ENCODE assay signal across 9 mouse cellular contexts in genomic region chr2:20899301-20899700, GRCm38 (mm10).
A peak's percentile ranks its signal among the peaks of the same experiment; 100 is the strongest.
DNase-seq lines count a peak whose midpoint lies in the region; ATAC-seq lines count a peak whose summit lies in the region.
"Had no signal": no experiment of that assay in that cellular context is flagged by ENCODE, and none has a peak within 500 bp of the region (broad histone marks: within the 10 kb centered on the region; RNA-seq: fewer than 3 reads in every experiment).

No protein-coding gene starts in this region.

- WGBS in kidney, embryonic 14.5 days, result 30% methylated on average over 9 of the region's 9 CpGs
- 74% methylated on average over 9 of the region's 9 CpGs for WGBS in midbrain, embryonic 16.5 days

- H3K9me3 ChIP-seq in kidney, embryonic 14.5 days (ENCODE audit: control insufficient read depth, low read length), result no peaks in the 10 kb centered on the region
- H3K9me3 ChIP-seq in midbrain, embryonic 16.5 days (replicated peaks; ENCODE audit: control insufficient read depth, low read length, poor library complexity, severe bottlenecking), result no peaks in the 10 kb centered on the region
- H3K9me3 ChIP-seq: limb, embryonic 13.5 days had no signal

- no peaks in the 10 kb centered on the region for H3K4me1 ChIP-seq in kidney, embryonic 14.5 days (ENCODE audit: control insufficient read depth, insufficient read depth, low read length)
- H3K4me1 ChIP-seq in midbrain, embryonic 16.5 days (ENCODE audit: control insufficient read depth, insufficient read depth, low read length), result peaks cover under 1% of the 10 kb centered on the region; the same call in 1 of the 2 replicates
- H3K4me1 ChIP-seq: limb, embryonic 13.5 days had no signal

- H3K27me3 ChIP-seq in kidney, embryonic 14.5 days (ENCODE audit: control insufficient read depth, insufficient read depth, low read length), result no peaks in the 10 kb centered on the region
- no peaks in the 10 kb centered on the region for H3K27me3 ChIP-seq in midbrain, embryonic 16.5 days (ENCODE audit: control insufficient read depth, insufficient read depth, low read depth, low read length)
- H3K27me3 ChIP-seq: limb, embryonic 13.5 days had no signal

- H3K4me3 ChIP-seq in kidney, embryonic 14.5 days (ENCODE audit: low read length), result no peak overlapping the region
- H3K4me3 ChIP-seq in midbrain, embryonic 16.5 days (ENCODE audit: low read depth, low read length), result no peak overlapping the region
- H3K4me3 ChIP-seq: limb, embryonic 13.5 days had no signal

- no peaks in the 10 kb centered on the region for H3K36me3 ChIP-seq in kidney, embryonic 14.5 days (ENCODE audit: control insufficient read depth, insufficient read depth, low read length)
- H3K36me3 ChIP-seq in midbrain, embryonic 16.5 days (ENCODE audit: control insufficient read depth, insufficient read depth, low read length), result no peaks in the 10 kb centered on the region
- H3K36me3 ChIP-seq: limb, embryonic 13.5 days had no signal

- H3K9ac ChIP-seq in kidney, embryonic 14.5 days (ENCODE audit: low read depth, low read length), result no peak overlapping the region
- no peak overlapping the region for H3K9ac ChIP-seq in midbrain, embryonic 16.5 days (ENCODE audit: low read depth, low read length)
- H3K9ac ChIP-seq: limb, embryonic 13.5 days had no signal

- peak; percentile 65 for ATAC-seq in kidney, embryonic 14.5 days (ENCODE audit: low FRiP score, low TSS enrichment)
- peak; percentile 86 for ATAC-seq in activated CD4-positive, CD25-positive, alpha-beta regulatory T cell, adult 4 months
- no peak for ATAC-seq in midbrain, embryonic 16.5 days

- peak overlapping the region; percentile 4; the same call in 1 of the 2 replicates for H3K4me2 ChIP-seq in kidney, embryonic 14.5 days (replicated peaks; ENCODE audit: low read depth, low read length)
- H3K4me2 ChIP-seq in midbrain, embryonic 16.5 days (ENCODE audit: low read length), result no peak overlapping the region
- H3K4me2 ChIP-seq: limb, embryonic 13.5 days had no signal

- DNase-seq in kidney, postnatal 25 days, result no peak
- DNase-seq in liver, result peak; percentile 18
- DNase-seq in spleen, adult 18-20 months, result peak; percentile 11 to 28
- DNase-seq in urinary bladder, postnatal 10 days (ENCODE audit: low spot score), result no peak
- DNase-seq in adrenal gland, postnatal 14 days, result no peak

- H3K27ac ChIP-seq in kidney, embryonic 14.5 days (ENCODE audit: low read depth, low read length), result no peak overlapping the region
- H3K27ac ChIP-seq in midbrain, embryonic 16.5 days (ENCODE audit: low read length), result no peak overlapping the region
- H3K27ac ChIP-seq: limb, embryonic 13.5 days had no signal

Comparison
In these comparisons a context has a peak if more than half of its experiments do, and no peak if none do; other contexts are left out.
1. DNase-seq: peak in liver (single experiment) and spleen, adult 18-20 months (2 of 2); none in kidney, postnatal 25 days (0 of 2), urinary bladder, postnatal 10 days (single experiment) and adrenal gland, postnatal 14 days (single experiment).